ENCODE assay signal across 8 mouse cellular contexts in genomic region chr6:90736691-90737245, GRCm38 (mm10).
A peak's percentile ranks its signal among the peaks of the same experiment; 100 is the strongest.
DNase-seq lines count a peak whose midpoint lies in the region; ATAC-seq and TF ChIP-seq lines count a peak whose summit lies in the region.

No protein-coding gene starts in this region.

- H3K4me1 ChIP-seq in liver, postnatal 0 days (ENCODE audit: insufficient read depth) = peaks cover 8% of the 10 kb centered on the region
- peaks cover 24% of the 10 kb centered on the region for H3K4me1 ChIP-seq in neural tube, embryonic 12.5 days

- no peaks in the 10 kb centered on the region for H3K36me3 ChIP-seq in liver, postnatal 0 days (replicated peaks; ENCODE audit: insufficient read depth, low read length)
- H3K36me3 ChIP-seq in neural tube, embryonic 12.5 days = no peaks in the 10 kb centered on the region

- peak overlapping the region; percentile 73 for H3K4me3 ChIP-seq in liver, postnatal 0 days (ENCODE audit: low read depth, low read length)
- H3K4me3 ChIP-seq in neural tube, embryonic 12.5 days = peak overlapping the region; percentile 72

- DNase-seq in ovary, adult 18-20 months (ENCODE audit: low spot score) = peak; percentile 52
- no peak for DNase-seq in ovary, postnatal 10 days (ENCODE audit: low spot score)
- peak; percentile 65 for DNase-seq in embryo, embryonic 10.5 days (ENCODE audit: low spot score)
- peak; percentile 76 to 83 for DNase-seq in heart, adult 18-20 months
- DNase-seq in kidney, adult 18-20 months = peak; percentile 82
- DNase-seq in liver, postnatal 0 days = peak; percentile 71
- peak; percentile 60 for DNase-seq in thymus, postnatal 25 days

- no peak overlapping the region for H3K27ac ChIP-seq in liver, postnatal 0 days (ENCODE audit: low read depth)
- no peak overlapping the region for H3K27ac ChIP-seq in neural tube, embryonic 12.5 days

- ATAC-seq in liver, postnatal 0 days = peak; percentile 53
- ATAC-seq in neural tube, embryonic 12.5 days (ENCODE audit: low FRiP score, low read depth) = peak; percentile 64

- no peak for TF ChIP-seq EP300 in liver, postnatal 0 days (IDR thresholded peaks at IDR 0.05; ENCODE audit: low read depth)

- TF ChIP-seq CTCF in liver, postnatal 0 days (IDR thresholded peaks at IDR 0.05; ENCODE audit: low read depth) = no peak

- no peaks in the 10 kb centered on the region for H3K9me3 ChIP-seq in liver, postnatal 0 days (ENCODE audit: low read length)
- H3K9me3 ChIP-seq in neural tube, embryonic 12.5 days = no peaks in the 10 kb centered on the region

- 1% methylated on average over 40 of the region's 52 CpGs for WGBS in liver, postnatal 0 days (ENCODE audit: insufficient replicate concordance)
- WGBS in neural tube, embryonic 12.5 days = under 1% methylated on average over 50 of the region's 52 CpGs

- H3K27me3 ChIP-seq in liver, postnatal 0 days (ENCODE audit: insufficient read depth, low read length) = peaks cover 16% of the 10 kb centered on the region
- peaks cover 8% of the 10 kb centered on the region; the same call in 1 of the 2 replicates for H3K27me3 ChIP-seq in neural tube, embryonic 12.5 days (replicated peaks)

- H3K4me2 ChIP-seq in liver, postnatal 0 days (ENCODE audit: low read depth, low read length) = peak overlapping the region; percentile 98
- peak overlapping the region; percentile 96 for H3K4me2 ChIP-seq in neural tube, embryonic 12.5 days (replicated peaks)

- peak overlapping the region; percentile 68 for H3K9ac ChIP-seq in liver, postnatal 0 days (replicated peaks)
- peak overlapping the region; percentile 69 for H3K9ac ChIP-seq in neural tube, embryonic 12.5 days
